Mouse (Mus musculus) limb, embryonic 15.5 days (tissue): ENCODE data around the gene Nek9. TPM values are rescaled to one million over a fixed set of nuclear protein-coding genes. Genes with fewer than 3 reads are reported as not detected.

Source experiments
- ATAC-seq: fragments of 200-750 bp; cut with Nextera tagmentation; 2 replicates; pipeline ENCODE4 v1.8.0; 2017; ENCODE audit warnings: low read depth, moderate TSS enrichment; ENCODE audit not compliant: insufficient number of reproducible peaks, low FRiP score, low TSS enrichment
- H3K27ac ChIP-seq: fragments of 300-500 bp; sonication (generic); 2 replicates; pipeline ENCODE4 v1.5.1; 2015; ENCODE audit warnings: moderate library complexity, mild to moderate bottlenecking, inconsistent platforms
- H3K27me3 ChIP-seq: fragments of 300-500 bp; sonication (generic); 2 replicates; pipeline ENCODE4 v1.6.1; 2015; ENCODE audit warnings: inconsistent platforms
- H3K36me3 ChIP-seq: fragments of 300-500 bp; sonication (generic); 2 replicates; pipeline ENCODE4 v1.6.1; 2015; ENCODE audit warnings: inconsistent platforms
- H3K4me1 ChIP-seq: fragments of 300-500 bp; sonication (generic); 2 replicates; pipeline ENCODE4 v1.6.1; 2015; ENCODE audit warnings: inconsistent platforms
- H3K4me2 ChIP-seq: fragments of 300-500 bp; sonication (generic); 2 replicates; pipeline ENCODE4 v1.6.1; 2015; ENCODE audit warnings: mild to moderate bottlenecking, inconsistent platforms
- H3K4me3 ChIP-seq: fragments of 300-500 bp; sonication (generic); 2 replicates; pipeline ENCODE4 v1.5.1; 2015; ENCODE audit warnings: mild to moderate bottlenecking, inconsistent platforms
- H3K9ac ChIP-seq: fragments of 300-500 bp; sonication (generic); 2 replicates; pipeline ENCODE4 v1.6.1; 2015; ENCODE audit warnings: inconsistent platforms
- H3K9me3 ChIP-seq: fragments of 300-500 bp; sonication (generic); 2 replicates; pipeline ENCODE4 v1.6.1; 2016; ENCODE audit warnings: inconsistent platforms
- WGBS: fragments of 180-500 bp; shearing (Covaris S2); methylation state at CpG from one replicate; pipeline ENCODE4 v1.1.7; 2015; 5-methylcytosine and 5-hydroxymethylcytosine counted together
- polyA plus RNA-seq: library from polyadenylated mRNA; unstranded; fragments of >200 nt; fragmentation: Nextera tagmentation; extraction: Ambion mirVana; gene quantifications from 2 replicates; pipeline ENCODE4 v1.2.1, GENCODE M21; 2015

The Nek9 gene
- polyA plus RNA-seq, 1 experiment from 2014 or later = 23.1 TPM

GRCm38 (mm10) chr12:85271132-85271842 is 67.9 kb downstream of the Nek9 start:
- H3K36me3 ChIP-seq = 0 out of 2 replicates have a peak, but pooled peaks cover 5% of the 10 kb centered on the region
- ATAC-seq = no peak
- H3K4me1 ChIP-seq = peaks cover 16% of the 10 kb centered on the region; the same call in 1 of the 2 replicates
- no peak overlapping the region for H3K4me3 ChIP-seq
- no peaks in the 10 kb centered on the region for H3K27me3 ChIP-seq
- no peaks in the 10 kb centered on the region for H3K9me3 ChIP-seq
- WGBS = 72% methylated on average over 7 of the region's 7 CpGs
- H3K4me2 ChIP-seq = no peak overlapping the region
- H3K9ac ChIP-seq = no peak overlapping the region
- H3K27ac ChIP-seq = no peak overlapping the region

- ATAC-seq = peak; percentile 85
- H3K4me1 ChIP-seq = peaks cover 21% of the 10 kb centered on the region; the same call in 1 of the 2 replicates
- no peaks in the 10 kb centered on the region for H3K27me3 ChIP-seq
- peak within 1 kb of the TSS; percentile 53 for H3K9ac ChIP-seq
- H3K4me3 ChIP-seq = peak within 1 kb of the TSS; percentile 52
- H3K36me3 ChIP-seq = 0 out of 2 replicates have a peak, but pooled peaks cover 5% of the 10 kb centered on the region
- H3K27ac ChIP-seq = peak within 1 kb of the TSS; percentile 87
- peak within 1 kb of the TSS; percentile 51 for H3K4me2 ChIP-seq
- H3K9me3 ChIP-seq = no peaks in the 10 kb centered on the region
- WGBS = under 1% methylated on average over 35 of the region's 35 CpGs
Observed at GRCm38 (mm10) chr12:85270319-85270718, 68.8 kb downstream of the Nek9 start, which contains the start of gene Mlh3. Mlh3 (minus strand) TSS chr12:85270599.

GRCm38 (mm10) chr12:85269821-85270220 is 69.3 kb downstream of the Nek9 start:
- H3K27me3 ChIP-seq = no peaks in the 10 kb centered on the region
- 34% methylated on average over 3 of the region's 3 CpGs for WGBS
- no peak for ATAC-seq
- peak overlapping the region; percentile 51 for H3K4me2 ChIP-seq
- H3K4me1 ChIP-seq = peaks cover 25% of the 10 kb centered on the region; the same call in 1 of the 2 replicates
- peak overlapping the region; percentile 53; the same call in 1 of the 2 replicates for H3K9ac ChIP-seq
- H3K36me3 ChIP-seq = 0 out of 2 replicates have a peak, but pooled peaks cover 2% of the 10 kb centered on the region
- H3K27ac ChIP-seq = peak overlapping the region; percentile 87
- peak overlapping the region; percentile 52 for H3K4me3 ChIP-seq
- H3K9me3 ChIP-seq = no peaks in the 10 kb centered on the region

GRCm38 (mm10) chr12:85266248-85266647 is 72.9 kb downstream of the Nek9 start:
- Histone ChIP-seq H3K9me3 (no peaks in the 10 kb centered on the region), H3K27ac (peak overlapping the region; percentile 69; the same call in 1 of the 2 replicates), H3K36me3 (no peaks in the 10 kb centered on the region), H3K4me1 (peaks cover 38% of the 10 kb centered on the region; the same call in 1 of the 2 replicates), H3K4me3 (no peak overlapping the region), H3K9ac (no peak overlapping the region), H3K27me3 (no peaks in the 10 kb centered on the region), H3K4me2 (no peak overlapping the region)
- ATAC-seq = no peak
- 87% methylated on average over 3 of the region's 3 CpGs for WGBS

- no peak overlapping the region for H3K4me3 ChIP-seq
- peaks cover 30% of the 10 kb centered on the region; the same call in 1 of the 2 replicates for H3K4me1 ChIP-seq
- no peaks in the 10 kb centered on the region for H3K27me3 ChIP-seq
- no peaks in the 10 kb centered on the region for H3K36me3 ChIP-seq
- ATAC-seq = no peak
- no peak overlapping the region for H3K9ac ChIP-seq
- no peaks in the 10 kb centered on the region for H3K9me3 ChIP-seq
- H3K4me2 ChIP-seq = no peak overlapping the region
- H3K27ac ChIP-seq = peak overlapping the region; percentile 69
- 24% methylated on average over 7 of the region's 7 CpGs for WGBS
Observed at GRCm38 (mm10) chr12:85264940-85265339, 74.2 kb downstream of the Nek9 start.

- H3K9me3 ChIP-seq = no peaks in the 10 kb centered on the region
- WGBS = 36% methylated on average over 8 of the region's 8 CpGs
- H3K27me3 ChIP-seq = no peaks in the 10 kb centered on the region
- H3K9ac ChIP-seq = no peak overlapping the region
- H3K4me1 ChIP-seq = peaks cover 28% of the 10 kb centered on the region; the same call in 1 of the 2 replicates
- ATAC-seq = no peak
- H3K27ac ChIP-seq = peak overlapping the region; percentile 65; the same call in 1 of the 2 replicates
- H3K4me2 ChIP-seq = no peak overlapping the region
- no peak overlapping the region for H3K4me3 ChIP-seq
- H3K36me3 ChIP-seq = no peaks in the 10 kb centered on the region
Observed at GRCm38 (mm10) chr12:85264531-85264930, 74.6 kb downstream of the Nek9 start.

- peaks cover 22% of the 10 kb centered on the region; the same call in 1 of the 2 replicates for H3K4me1 ChIP-seq
- H3K9me3 ChIP-seq = no peaks in the 10 kb centered on the region
- no peak overlapping the region for H3K4me2 ChIP-seq
- 0 out of 2 replicates have a peak, but pooled peaks cover 4% of the 10 kb centered on the region for H3K36me3 ChIP-seq
- ATAC-seq = no peak
- no peak overlapping the region for H3K9ac ChIP-seq
- H3K27me3 ChIP-seq = no peaks in the 10 kb centered on the region
- H3K4me3 ChIP-seq = no peak overlapping the region
- WGBS = 47% methylated on average over 5 of the region's 5 CpGs
- peak overlapping the region; percentile 76 for H3K27ac ChIP-seq
Observed at GRCm38 (mm10) chr12:85263190-85263589, 76.0 kb downstream of the Nek9 start.

- ATAC-seq = peak; percentile 67; the same call in 1 of the 2 replicates
- Histone ChIP-seq H3K4me1 (peaks cover 22% of the 10 kb centered on the region; the same call in 1 of the 2 replicates), H3K9me3 (no peaks in the 10 kb centered on the region), H3K9ac (no peak overlapping the region), H3K4me2 (no peak overlapping the region), H3K27me3 (no peaks in the 10 kb centered on the region), H3K4me3 (no peak overlapping the region), H3K36me3 (0 out of 2 replicates have a peak, but pooled peaks cover 4% of the 10 kb centered on the region), H3K27ac (peak overlapping the region; percentile 76)
- WGBS = 25% methylated on average over 10 of the region's 10 CpGs
Observed at GRCm38 (mm10) chr12:85262489-85262888, 76.7 kb downstream of the Nek9 start.

- Histone ChIP-seq H3K4me2 (no peak overlapping the region), H3K9me3 (no peaks in the 10 kb centered on the region), H3K36me3 (0 out of 2 replicates have a peak, but pooled peaks cover 4% of the 10 kb centered on the region), H3K27me3 (no peaks in the 10 kb centered on the region), H3K4me3 (no peak overlapping the region), H3K9ac (no peak overlapping the region), H3K4me1 (peaks cover 6% of the 10 kb centered on the region), H3K27ac (peak overlapping the region; percentile 72)
- ATAC-seq = no peak
- WGBS = 74% methylated on average over 7 of the region's 7 CpGs
Observed at GRCm38 (mm10) chr12:85257008-85257639, 82.0 kb downstream of the Nek9 start.

GRCm38 (mm10) chr12:85256074-85256751 is 82.9 kb downstream of the Nek9 start:
- Histone ChIP-seq H3K9ac (no peak overlapping the region), H3K36me3 (0 out of 2 replicates have a peak, but pooled peaks cover 4% of the 10 kb centered on the region), H3K4me2 (no peak overlapping the region), H3K4me3 (no peak overlapping the region), H3K27me3 (no peaks in the 10 kb centered on the region), H3K4me1 (peaks cover 6% of the 10 kb centered on the region), H3K9me3 (no peaks in the 10 kb centered on the region), H3K27ac (peak overlapping the region; percentile 72)
- no peak for ATAC-seq
- 53% methylated on average over 7 of the region's 7 CpGs for WGBS

GRCm38 (mm10) chr12:85252083-85252482 is 87.1 kb downstream of the Nek9 start:
- Histone ChIP-seq H3K4me3 (no peak overlapping the region), H3K4me1 (peaks cover 6% of the 10 kb centered on the region), H3K9ac (no peak overlapping the region), H3K27ac (no peak overlapping the region), H3K27me3 (no peaks in the 10 kb centered on the region), H3K36me3 (peaks cover 7% of the 10 kb centered on the region; the same call in 1 of the 2 replicates), H3K4me2 (no peak overlapping the region), H3K9me3 (no peaks in the 10 kb centered on the region)
- 73% methylated on average over 3 of the region's 3 CpGs for WGBS
- ATAC-seq = no peak
